Mouse (Mus musculus): ENCODE measurements around the gene C3. TPM values are rescaled to one million over a fixed set of nuclear protein-coding genes. Genes with fewer than 3 reads are reported as not detected.

Gene C3
- polyA plus RNA-seq, 1 experiment from 2014 or later = 609 TPM

GRCm38 (mm10) chr17:57231321-57231771 lies 3.4 kb upstream of the C3 start:
- Histone ChIP-seq H3K4me3 (ENCODE audit: low read depth, low read length) (no peak overlapping the region), H3K9me3 (replicated peaks; ENCODE audit: control insufficient read depth, low read length) (no peaks in the 10 kb centered on the region), H3K27ac (ENCODE audit: low read length) (peak overlapping the region; percentile 60), H3K9ac (ENCODE audit: low read depth, low read length) (no peak overlapping the region), H3K27me3 (ENCODE audit: control insufficient read depth, insufficient read depth, low read depth, low read length) (no peaks in the 10 kb centered on the region), H3K36me3 (ENCODE audit: control insufficient read depth, insufficient read depth) (0 out of 2 replicates have a peak, but pooled peaks cover under 1% of the 10 kb centered on the region), H3K4me1 (ENCODE audit: control insufficient read depth, low read depth, low read length) (peaks cover 20% of the 10 kb centered on the region), H3K4me2 (ENCODE audit: low read depth, low read length) (no peak overlapping the region)
- ATAC-seq (ENCODE audit: low read depth) = no peak

GRCm38 (mm10) chr17:57230728-57231125 lies 2.8 kb upstream of the C3 start:
- 21% methylated on average over 6 of the region's 6 CpGs for WGBS (ENCODE audit: insufficient replicate concordance)
- H3K4me1 ChIP-seq (ENCODE audit: control insufficient read depth, low read depth, low read length) = peaks cover 20% of the 10 kb centered on the region
- no peaks in the 10 kb centered on the region for H3K36me3 ChIP-seq (ENCODE audit: control insufficient read depth, insufficient read depth)
- H3K4me2 ChIP-seq (ENCODE audit: low read depth, low read length) = peak overlapping the region; percentile 30; the same call in 1 of the 2 replicates
- no peak overlapping the region for H3K9ac ChIP-seq (ENCODE audit: low read depth, low read length)
- H3K9me3 ChIP-seq (replicated peaks; ENCODE audit: control insufficient read depth, low read length) = no peaks in the 10 kb centered on the region
- no peak overlapping the region for H3K4me3 ChIP-seq (ENCODE audit: low read depth, low read length)
- no peaks in the 10 kb centered on the region for H3K27me3 ChIP-seq (ENCODE audit: control insufficient read depth, insufficient read depth, low read depth, low read length)
- peak overlapping the region; percentile 65 for H3K27ac ChIP-seq (ENCODE audit: low read length)
- peak; percentile 14 for ATAC-seq (ENCODE audit: low read depth)

DNA sequence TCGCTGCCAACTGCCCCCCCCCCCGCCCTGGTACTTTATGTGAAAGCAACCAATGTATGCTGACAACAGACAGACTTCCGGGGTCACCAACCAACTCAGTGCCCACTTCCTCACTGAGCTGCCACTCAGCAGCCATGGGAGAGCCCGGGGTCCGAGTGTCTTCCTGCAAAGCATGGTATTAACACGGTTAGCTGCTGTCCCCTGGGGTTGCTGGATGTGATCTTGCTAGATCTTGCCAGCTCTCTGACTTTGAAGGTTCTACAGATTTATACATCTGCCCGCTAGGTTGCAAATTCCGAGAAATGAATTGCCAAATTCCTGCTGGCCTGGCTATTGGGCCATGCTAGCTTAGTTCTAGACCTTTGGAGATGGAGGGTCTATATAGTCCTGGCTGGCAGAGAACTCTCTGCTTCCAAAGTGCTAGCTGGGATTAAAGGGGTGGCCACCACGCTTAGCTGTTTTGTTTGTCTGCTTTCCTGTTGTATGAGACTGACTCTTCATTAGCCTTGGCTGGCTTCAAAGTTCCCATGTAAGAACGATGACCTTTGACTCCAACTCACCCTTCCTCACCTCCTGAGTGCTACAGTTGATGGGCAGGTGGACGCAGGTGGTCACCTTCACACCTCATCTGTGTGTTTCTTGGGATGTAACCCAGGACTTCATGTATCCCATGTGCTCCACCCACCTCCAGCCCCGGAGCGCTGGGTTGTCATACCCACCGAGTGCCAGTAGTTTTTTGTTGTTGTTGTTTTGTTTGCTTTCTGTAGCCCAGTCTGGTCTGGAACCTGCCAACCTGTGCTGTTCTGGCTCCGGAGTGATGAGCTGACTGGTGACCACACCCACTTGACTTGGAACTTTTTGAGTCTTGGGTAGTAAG lies 2.2 kb upstream of the C3 start:
- Histone ChIP-seq H3K4me3 (ENCODE audit: low read depth, low read length) (no peak overlapping the region), H3K4me2 (ENCODE audit: low read depth, low read length) (peak overlapping the region; percentile 30; the same call in 1 of the 2 replicates), H3K36me3 (ENCODE audit: control insufficient read depth, insufficient read depth) (no peaks in the 10 kb centered on the region), H3K27ac (ENCODE audit: low read length) (peak overlapping the region; percentile 65), H3K4me1 (ENCODE audit: control insufficient read depth, low read depth, low read length) (peaks cover 20% of the 10 kb centered on the region), H3K9ac (ENCODE audit: low read depth, low read length) (no peak overlapping the region), H3K9me3 (replicated peaks; ENCODE audit: control insufficient read depth, low read length) (no peaks in the 10 kb centered on the region), H3K27me3 (ENCODE audit: control insufficient read depth, insufficient read depth, low read depth, low read length) (no peaks in the 10 kb centered on the region)
- no peak for ATAC-seq (ENCODE audit: low read depth)
- 45% methylated on average over 15 of the region's 15 CpGs for WGBS (ENCODE audit: insufficient replicate concordance)

GRCm38 (mm10) chr17:57228873-57229272 lies 937 bp upstream of the C3 start:
- Histone ChIP-seq H3K27ac (ENCODE audit: low read length) (peak overlapping the region; percentile 68; the same call in 1 of the 2 replicates), H3K4me2 (ENCODE audit: low read depth, low read length) (no peak overlapping the region), H3K4me1 (ENCODE audit: control insufficient read depth, low read depth, low read length) (peaks cover 20% of the 10 kb centered on the region), H3K27me3 (ENCODE audit: control insufficient read depth, insufficient read depth, low read depth, low read length) (no peaks in the 10 kb centered on the region), H3K9me3 (replicated peaks; ENCODE audit: control insufficient read depth, low read length) (no peaks in the 10 kb centered on the region), H3K36me3 (ENCODE audit: control insufficient read depth, insufficient read depth) (no peaks in the 10 kb centered on the region), H3K9ac (ENCODE audit: low read depth, low read length) (no peak overlapping the region), H3K4me3 (ENCODE audit: low read depth, low read length) (no peak overlapping the region)
- no peak for ATAC-seq (ENCODE audit: low read depth)
- WGBS (ENCODE audit: insufficient replicate concordance) = 47% methylated on average over 3 of the region's 3 CpGs

- WGBS (ENCODE audit: insufficient replicate concordance) = 57% methylated on average over 2 of the region's 2 CpGs
- Histone ChIP-seq H3K4me1 (ENCODE audit: control insufficient read depth, low read depth, low read length) (peaks cover 20% of the 10 kb centered on the region), H3K9ac (ENCODE audit: low read depth, low read length) (peak overlapping the region; percentile 46; the same call in 1 of the 2 replicates), H3K9me3 (replicated peaks; ENCODE audit: control insufficient read depth, low read length) (no peaks in the 10 kb centered on the region), H3K4me2 (ENCODE audit: low read depth, low read length) (peak overlapping the region; percentile 57), H3K27ac (ENCODE audit: low read length) (peak overlapping the region; percentile 47; the same call in 1 of the 2 replicates), H3K4me3 (ENCODE audit: low read depth, low read length) (peak overlapping the region; percentile 55), H3K27me3 (ENCODE audit: control insufficient read depth, insufficient read depth, low read depth, low read length) (no peaks in the 10 kb centered on the region), H3K36me3 (ENCODE audit: control insufficient read depth, insufficient read depth) (no peaks in the 10 kb centered on the region)
- no peak for ATAC-seq (ENCODE audit: low read depth)
Observed at GRCm38 (mm10) chr17:57227468-57227867, 468 bp downstream of the C3 start.

GRCm38 (mm10) chr17:57223313-57223712 lies 4.6 kb downstream of the C3 start:
- Histone ChIP-seq H3K27ac (ENCODE audit: low read length) (no peak overlapping the region), H3K4me2 (ENCODE audit: low read depth, low read length) (no peak overlapping the region), H3K36me3 (ENCODE audit: control insufficient read depth, insufficient read depth) (peaks cover 3% of the 10 kb centered on the region), H3K9me3 (replicated peaks; ENCODE audit: control insufficient read depth, low read length) (no peaks in the 10 kb centered on the region), H3K4me3 (ENCODE audit: low read depth, low read length) (no peak overlapping the region), H3K27me3 (ENCODE audit: control insufficient read depth, insufficient read depth, low read depth, low read length) (no peaks in the 10 kb centered on the region), H3K9ac (ENCODE audit: low read depth, low read length) (no peak overlapping the region), H3K4me1 (ENCODE audit: control insufficient read depth, low read depth, low read length) (no peaks in the 10 kb centered on the region; the same call in none of the 2 replicates)
- ATAC-seq (ENCODE audit: low read depth) = no peak
- 37% methylated on average over 9 of the region's 9 CpGs for WGBS (ENCODE audit: insufficient replicate concordance)

- Histone ChIP-seq H3K27ac (ENCODE audit: low read length) (no peak overlapping the region), H3K4me1 (ENCODE audit: control insufficient read depth, low read depth, low read length) (no peaks in the 10 kb centered on the region; the same call in none of the 2 replicates), H3K4me3 (ENCODE audit: low read depth, low read length) (no peak overlapping the region), H3K9me3 (replicated peaks; ENCODE audit: control insufficient read depth, low read length) (no peaks in the 10 kb centered on the region), H3K27me3 (ENCODE audit: control insufficient read depth, insufficient read depth, low read depth, low read length) (no peaks in the 10 kb centered on the region), H3K4me2 (ENCODE audit: low read depth, low read length) (no peak overlapping the region), H3K36me3 (ENCODE audit: control insufficient read depth, insufficient read depth) (peaks cover 3% of the 10 kb centered on the region), H3K9ac (ENCODE audit: low read depth, low read length) (no peak overlapping the region)
- ATAC-seq (ENCODE audit: low read depth) = no peak
- 52% methylated on average over 4 of the region's 4 CpGs for WGBS (ENCODE audit: insufficient replicate concordance)
Observed at GRCm38 (mm10) chr17:57221911-57222310, 6.0 kb downstream of the C3 start.

DNA sequence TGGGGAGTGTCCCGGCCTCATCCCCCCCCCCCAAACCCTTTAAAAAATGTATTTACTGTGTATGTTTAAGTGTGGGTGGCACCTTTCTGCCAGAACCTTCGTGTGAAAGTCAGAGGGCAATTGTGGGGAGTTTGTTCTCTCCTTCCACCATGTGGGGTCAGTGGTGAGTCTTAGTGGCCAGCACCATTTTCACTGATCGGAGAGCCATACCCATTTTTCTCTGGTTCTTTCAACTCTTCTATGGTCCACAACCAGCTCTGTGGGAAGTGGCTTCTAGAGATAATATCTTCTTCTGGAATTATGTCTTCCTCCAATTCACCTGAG lies 8.1 kb downstream of the C3 start:
- H3K4me3 ChIP-seq (ENCODE audit: low read depth, low read length) = no peak overlapping the region
- peaks cover 3% of the 10 kb centered on the region for H3K36me3 ChIP-seq (ENCODE audit: control insufficient read depth, insufficient read depth)
- no peak overlapping the region for H3K4me2 ChIP-seq (ENCODE audit: low read depth, low read length)
- H3K9me3 ChIP-seq (replicated peaks; ENCODE audit: control insufficient read depth, low read length) = no peaks in the 10 kb centered on the region
- no peak overlapping the region for H3K27ac ChIP-seq (ENCODE audit: low read length)
- no peaks in the 10 kb centered on the region; the same call in none of the 2 replicates for H3K4me1 ChIP-seq (ENCODE audit: control insufficient read depth, low read depth, low read length)
- no peaks in the 10 kb centered on the region for H3K27me3 ChIP-seq (ENCODE audit: control insufficient read depth, insufficient read depth, low read depth, low read length)
- WGBS (ENCODE audit: insufficient replicate concordance) = 16% methylated on average over 3 of the region's 3 CpGs
- no peak for ATAC-seq (ENCODE audit: low read depth)
- no peak overlapping the region for H3K9ac ChIP-seq (ENCODE audit: low read depth, low read length)

- Histone ChIP-seq H3K4me3 (ENCODE audit: low read depth, low read length) (no peak overlapping the region), H3K4me1 (ENCODE audit: control insufficient read depth, low read depth, low read length) (no peaks in the 10 kb centered on the region; the same call in none of the 2 replicates), H3K27me3 (ENCODE audit: control insufficient read depth, insufficient read depth, low read depth, low read length) (no peaks in the 10 kb centered on the region), H3K36me3 (ENCODE audit: control insufficient read depth, insufficient read depth) (peaks cover 3% of the 10 kb centered on the region), H3K27ac (ENCODE audit: low read length) (no peak overlapping the region), H3K9ac (ENCODE audit: low read depth, low read length) (no peak overlapping the region), H3K4me2 (ENCODE audit: low read depth, low read length) (no peak overlapping the region), H3K9me3 (replicated peaks; ENCODE audit: control insufficient read depth, low read length) (no peaks in the 10 kb centered on the region)
- peak; percentile 18; the same call in 1 of the 2 replicates for ATAC-seq (ENCODE audit: low read depth)
- 15% methylated on average over 11 of the region's 11 CpGs for WGBS (ENCODE audit: insufficient replicate concordance)
Observed at GRCm38 (mm10) chr17:57219167-57219883, 8.6 kb downstream of the C3 start.
